Mouse (Mus musculus) ZHBTc4 (cell line): ENCODE measurements at regions not wholly inside any gene's neighbourhood (a gene's known extent, or its start where the extent isn't known, plus 50 kb on each side); places are given as distances from the start of the nearest gene placed in this dataset.
A peak's percentile ranks its signal among the peaks of the same experiment; 100 is the strongest.
"Not testable (repeated sequence)": the region's sequence is repeated elsewhere in the genome, so short reads cannot be mapped to it uniquely, and the experiment has no call there.

Source experiments
- DNase-seq: peaks from one replicate; pipeline ENCODE4 v3.0.0-alpha.2; 2011; ENCODE audit warnings: low read depth, low spot score

DNA sequence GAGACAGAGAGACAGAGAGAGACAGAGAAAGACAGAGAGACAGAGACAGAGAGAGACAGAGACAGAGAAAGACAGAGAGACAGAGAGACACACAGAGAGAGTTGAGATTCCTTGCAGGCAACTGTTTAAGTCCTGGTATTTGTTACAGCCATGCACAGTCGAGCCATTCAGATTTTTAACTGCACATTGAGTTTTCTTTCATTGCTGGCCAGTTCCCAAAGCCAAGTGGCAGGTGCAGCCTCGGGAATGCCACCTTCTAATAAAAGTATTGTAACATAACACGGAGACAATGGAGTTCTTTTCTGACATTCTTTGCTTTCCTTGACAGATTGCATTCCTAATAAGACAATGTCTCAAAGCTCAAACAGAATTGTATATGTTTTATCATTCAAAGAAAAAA, 306.3 kb upstream of the Flrt2 start:
- DNase-seq = peak; percentile 4

- no peak for DNase-seq
These were observed 303.8 kb upstream of the Flrt2 start for GRCm38 (mm10) chr12:95388185-95388584.

DNA sequence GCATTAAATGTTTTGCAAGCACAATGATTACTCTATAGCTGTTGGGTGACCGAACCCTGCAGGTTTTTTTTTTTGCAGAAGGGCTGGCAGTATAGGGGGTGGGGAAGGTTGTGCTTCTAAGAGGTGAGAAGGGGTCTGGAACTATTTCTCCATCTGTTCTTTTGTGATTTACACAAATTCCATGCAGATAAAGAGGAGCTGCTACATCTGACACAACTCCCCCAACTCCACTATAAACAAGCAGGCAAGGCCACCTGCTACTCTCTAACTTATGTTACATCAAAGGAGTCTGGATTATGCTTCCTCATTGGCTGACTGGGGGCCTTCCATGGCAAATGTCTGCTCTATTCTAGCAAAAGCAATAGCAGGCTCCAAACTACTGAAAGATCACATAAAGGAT, 299.2 kb upstream of the Flrt2 start:
- no peak for DNase-seq

- DNase-seq = no peak
These were observed 297.0 kb upstream of the Flrt2 start for GRCm38 (mm10) chr12:95394991-95395530.

DNA sequence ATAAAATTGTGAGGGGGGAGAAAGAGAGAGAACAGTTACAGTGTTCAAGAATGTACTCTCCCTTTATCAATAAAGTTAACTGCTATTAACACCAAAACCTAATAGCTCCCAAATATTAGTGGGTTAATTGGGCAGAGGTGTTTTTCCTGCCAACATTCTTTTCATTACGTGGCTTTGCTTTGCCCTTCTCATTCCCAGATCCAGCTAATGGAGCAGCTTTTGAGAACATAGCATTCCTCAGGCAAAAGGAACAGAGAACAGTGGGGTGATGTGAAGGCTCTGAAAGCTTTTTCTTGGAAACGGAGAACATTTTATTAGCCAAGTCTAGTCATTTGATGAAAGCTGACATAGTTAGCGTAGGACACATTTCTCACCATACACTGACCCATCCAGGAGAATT, 271.2 kb upstream of the Flrt2 start:
- no peak for DNase-seq

DNA sequence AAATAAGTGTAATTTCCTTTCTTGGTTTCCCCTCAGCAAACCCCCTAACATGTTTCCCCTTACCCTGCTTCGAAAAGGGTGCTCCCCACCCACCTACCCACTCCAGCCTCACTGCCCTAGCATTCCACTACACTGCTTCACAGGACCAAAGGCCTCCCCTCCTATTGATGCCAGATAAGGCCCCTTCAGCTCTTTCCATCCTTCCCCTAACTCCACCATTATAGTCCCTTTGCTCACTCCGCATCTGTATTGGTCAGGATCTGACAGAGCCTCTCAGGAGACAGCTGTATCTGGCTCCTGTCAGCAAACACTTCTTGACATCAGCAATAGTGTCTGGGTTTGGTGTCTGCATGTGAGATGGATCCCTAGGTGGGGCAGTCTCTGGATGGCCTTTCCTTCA, 267.3 kb upstream of the Flrt2 start:
- DNase-seq = no peak

DNA sequence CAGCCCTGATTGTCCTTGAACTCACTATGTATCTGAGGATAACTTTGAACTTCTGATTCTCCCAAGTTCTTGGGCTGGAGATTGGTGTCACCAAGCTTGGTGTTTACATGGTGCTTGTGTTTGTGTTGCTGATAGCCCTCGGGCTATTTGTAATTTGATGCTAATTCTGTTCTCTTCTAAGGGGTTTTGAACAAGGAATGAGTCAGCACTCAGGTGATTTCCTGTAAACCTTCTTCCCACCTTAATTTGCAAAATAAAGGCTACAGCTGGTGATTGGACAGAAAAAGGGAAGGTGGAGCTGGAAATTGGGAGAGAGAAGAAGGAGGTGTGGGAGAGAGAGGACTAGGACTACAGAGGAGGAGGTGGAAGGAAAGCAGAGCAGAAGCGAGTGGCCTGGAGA, 254.8 kb upstream of the Flrt2 start:
- DNase-seq = peak; percentile 90

DNA sequence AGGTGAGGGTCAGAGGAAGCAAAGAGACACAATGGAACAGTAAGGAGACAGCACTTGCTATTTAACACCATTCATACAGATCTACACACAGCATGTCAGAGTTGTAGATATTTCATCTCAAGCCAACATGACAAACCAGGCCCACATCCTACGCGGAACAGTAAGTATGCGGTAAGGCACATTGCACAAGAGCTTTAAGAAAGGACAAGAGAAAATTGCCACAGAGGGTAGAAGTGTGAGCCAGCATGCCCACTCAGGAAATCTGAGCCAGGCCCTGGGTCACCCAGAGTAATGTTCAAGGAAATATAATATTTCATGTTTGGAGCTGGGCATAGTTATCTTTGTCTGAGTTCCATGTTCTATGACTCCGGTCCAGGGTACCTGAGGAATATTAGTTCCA, 234.5 kb upstream of the Flrt2 start:
- no peak for DNase-seq

DNA sequence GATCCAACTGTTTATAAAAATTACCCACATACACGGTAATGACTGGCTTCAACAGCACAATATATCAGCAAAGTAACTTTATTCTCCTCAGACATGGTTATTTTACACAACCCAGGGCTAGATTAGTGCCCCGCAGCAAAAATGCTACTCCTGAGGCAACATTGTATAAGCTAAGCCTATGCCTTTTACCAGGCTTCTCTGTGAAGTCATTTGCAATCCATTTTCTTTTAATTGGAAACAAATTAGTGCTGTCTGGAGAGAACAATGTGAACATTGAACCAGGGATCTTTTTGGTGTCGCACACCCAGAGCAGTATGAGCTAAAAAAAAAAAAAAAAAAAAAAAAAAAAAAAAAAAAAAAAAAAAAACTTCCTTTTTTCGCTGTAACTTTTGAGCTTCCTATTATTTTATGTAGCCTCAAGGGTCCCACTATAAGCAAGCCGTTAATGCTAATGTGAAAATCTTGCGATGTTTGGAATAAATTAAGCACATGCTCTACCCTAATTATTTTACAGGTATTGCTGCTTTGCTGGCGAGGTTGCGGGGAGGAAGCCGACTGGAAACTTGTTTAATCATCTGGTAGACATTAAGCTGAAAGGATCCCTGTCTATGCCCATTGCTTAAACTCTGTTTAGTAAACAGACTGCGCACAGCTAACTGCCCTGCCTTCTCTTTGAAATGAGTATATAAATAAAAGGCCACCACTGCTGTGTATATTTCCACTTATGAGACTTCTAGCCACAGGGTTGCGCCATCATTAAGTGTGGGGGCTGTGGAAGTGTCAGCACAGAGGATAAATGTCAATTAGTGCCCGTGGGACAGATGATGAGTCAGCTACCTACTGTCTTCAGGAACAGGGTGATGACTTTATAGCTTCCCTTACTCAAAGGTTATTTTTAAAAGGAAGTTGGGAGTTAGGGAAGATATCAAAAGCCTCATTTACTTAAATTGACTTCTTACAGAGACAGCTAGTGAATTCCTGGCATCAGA, 225.2 kb upstream of the Flrt2 start:
- DNase-seq = no peak

DNA sequence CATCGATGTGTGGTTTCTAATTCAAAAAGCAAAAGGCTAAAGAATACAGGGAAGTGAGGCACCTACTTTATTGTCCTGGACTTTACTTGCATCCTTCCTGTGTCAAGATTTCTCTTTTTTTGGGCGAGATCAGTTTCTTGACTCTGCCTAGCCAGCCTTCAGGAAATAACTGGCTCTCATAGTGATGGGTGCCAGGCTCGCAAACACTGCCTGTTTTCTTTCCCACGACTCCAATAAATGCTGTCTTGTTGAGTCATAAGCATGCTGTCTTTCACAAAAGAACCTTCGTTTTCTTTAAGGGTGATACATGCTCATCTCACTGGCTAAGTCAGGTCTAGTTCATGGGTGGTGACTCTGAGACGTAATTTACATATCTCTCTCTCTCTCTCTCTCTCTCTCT, 222.1 kb upstream of the Flrt2 start:
- no peak for DNase-seq

DNA sequence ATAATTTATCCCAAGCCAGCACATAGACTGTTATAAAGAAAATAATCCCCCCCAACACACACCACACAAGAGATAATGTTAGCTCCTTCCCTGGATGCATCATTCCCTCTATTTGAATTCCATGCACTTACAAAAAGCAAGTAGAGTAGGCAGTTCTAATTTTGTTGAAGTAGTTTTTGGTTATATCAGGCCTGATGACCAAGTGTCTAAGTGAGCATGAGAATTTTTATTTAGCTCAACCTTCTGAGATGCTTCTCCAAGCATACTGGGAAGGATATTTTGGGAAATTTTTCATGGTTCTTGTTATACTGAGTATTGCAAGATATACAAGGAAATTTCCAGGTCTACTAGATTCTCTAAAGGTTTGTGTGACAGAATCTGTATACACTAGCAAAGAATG, 205.5 kb upstream of the Flrt2 start:
- DNase-seq = no peak

- no peak for DNase-seq
These were observed 203.7 kb upstream of the Flrt2 start for GRCm38 (mm10) chr12:95488371-95488770.

DNA sequence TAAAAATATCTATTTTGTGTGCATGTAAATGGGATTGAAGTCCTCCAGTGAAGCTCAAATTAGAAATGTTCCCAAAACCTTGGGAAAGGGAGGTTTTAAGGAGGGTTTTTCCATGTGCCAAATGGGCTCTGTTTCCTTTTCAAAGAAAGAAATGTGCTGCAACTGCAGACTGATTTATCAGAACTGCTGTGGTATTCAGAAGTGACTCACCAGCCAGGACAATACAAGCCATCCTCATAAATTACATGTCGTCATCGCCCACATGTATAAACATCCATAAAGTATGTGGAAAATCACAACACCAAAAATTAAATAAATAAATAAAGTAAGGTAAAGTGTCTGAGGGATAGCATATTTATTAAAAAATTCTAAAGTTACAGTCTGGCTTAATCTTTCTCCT, 202.7 kb upstream of the Flrt2 start:
- no peak for DNase-seq

DNA sequence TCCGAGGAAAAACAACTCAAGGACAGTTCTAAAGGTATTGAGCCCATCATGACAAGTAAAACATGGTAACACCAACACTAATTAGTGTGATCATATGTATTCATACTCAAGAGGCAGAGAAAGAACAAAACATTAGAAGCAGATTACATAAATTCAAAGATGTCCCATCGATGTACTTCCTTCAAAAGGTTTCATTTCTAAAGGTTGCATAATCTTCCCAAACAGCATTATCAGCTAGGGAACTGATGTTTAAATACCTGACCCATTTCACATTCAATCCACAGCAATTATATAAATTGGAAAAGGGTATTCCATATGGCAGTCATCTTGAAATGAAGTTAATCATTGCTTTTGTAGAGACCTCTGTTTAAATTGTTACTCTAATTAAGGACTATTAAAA, 202.2 kb upstream of the Flrt2 start:
- DNase-seq = no peak

DNA sequence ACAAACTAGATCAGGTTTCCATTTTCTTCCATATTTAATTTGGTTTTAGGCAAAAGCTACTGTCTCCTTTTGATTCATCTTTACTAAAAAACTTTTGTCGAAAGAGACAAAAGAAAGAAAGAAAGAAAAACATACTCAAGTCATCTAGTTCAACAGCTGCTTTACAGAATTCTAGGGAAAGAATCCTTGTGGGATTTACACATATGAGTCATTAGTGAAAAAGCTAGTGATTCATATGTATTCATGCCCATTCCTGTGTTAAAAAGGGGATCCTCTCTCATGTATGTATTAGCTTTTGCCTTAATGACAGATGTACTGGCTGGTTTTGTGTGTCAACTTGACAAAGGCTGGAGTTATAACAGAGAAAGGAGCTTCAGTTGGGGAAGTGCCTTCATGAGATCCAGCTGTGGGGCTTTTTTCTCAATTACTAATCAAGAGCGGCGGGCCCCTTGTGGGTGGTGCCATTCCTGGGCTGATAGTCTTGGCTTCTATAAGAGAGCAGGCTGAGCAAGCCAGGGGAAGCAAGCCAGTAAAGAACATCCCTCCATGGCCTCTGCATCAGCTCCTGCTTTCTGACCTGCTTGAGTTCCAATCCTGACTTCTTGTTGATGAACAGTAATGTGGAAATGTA, 200.1 kb upstream of the Flrt2 start:
- DNase-seq = not testable (repeated sequence)

- no peak for DNase-seq
These were observed 190.6 kb upstream of the Flrt2 start for GRCm38 (mm10) chr12:95501443-95501842.

- peak; percentile 68 for DNase-seq
These were observed 172.0 kb upstream of the Flrt2 start for GRCm38 (mm10) chr12:95520008-95520407.

DNA sequence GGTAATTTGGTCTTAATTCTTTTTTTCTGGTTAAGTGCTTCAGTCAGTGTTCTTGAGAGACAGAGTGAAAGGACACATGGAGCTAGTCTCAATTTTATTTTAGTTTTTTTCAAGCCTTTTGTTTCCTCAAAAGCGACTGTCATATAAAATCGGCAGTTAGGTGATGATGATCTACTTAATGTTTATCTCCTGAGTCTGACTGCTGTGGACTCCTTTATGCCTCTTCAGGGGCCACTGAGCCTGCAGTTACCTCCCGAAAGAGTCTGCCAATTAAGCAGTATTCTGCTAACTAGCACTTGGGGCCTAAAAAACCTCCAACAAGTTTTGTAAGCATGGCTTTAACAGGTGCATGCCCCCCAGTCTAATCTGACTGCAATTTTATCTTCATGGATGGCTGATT, 170.0 kb upstream of the Flrt2 start:
- DNase-seq = no peak

- no peak for DNase-seq
These were observed 158.0 kb upstream of the Flrt2 start for GRCm38 (mm10) chr12:95533888-95534639.

DNA sequence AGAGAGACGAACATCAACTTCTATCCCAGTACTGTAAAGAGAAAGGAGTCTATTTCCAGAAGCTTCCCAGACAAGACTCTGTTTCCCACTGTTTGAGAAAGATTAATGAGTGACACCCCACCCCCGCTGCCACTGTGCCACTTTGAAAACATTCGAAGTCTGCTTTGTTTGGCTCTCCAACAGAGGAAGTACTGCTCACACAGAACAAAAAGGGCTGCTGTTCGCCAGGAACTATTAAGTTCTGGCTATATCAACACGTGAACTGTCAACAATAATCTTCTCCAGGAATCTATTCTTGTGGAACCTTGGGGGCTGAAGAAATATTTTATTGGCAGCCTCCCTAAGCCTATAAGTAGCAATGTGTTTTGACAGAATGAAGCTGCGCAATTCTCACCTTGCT, 144.7 kb upstream of the Flrt2 start:
- DNase-seq = no peak

- no peak for DNase-seq
These were observed 138.9 kb upstream of the Flrt2 start for GRCm38 (mm10) chr12:95553129-95553528.
